Mouse (Mus musculus) stomach, embryonic 16.5 days (tissue): ENCODE data around the gene H2-T22. TPM values are rescaled to one million over a fixed set of nuclear protein-coding genes. Genes with fewer than 3 reads are reported as not detected.

Source experiments
- ATAC-seq: fragments of 200-750 bp; cut with Nextera tagmentation; 2 replicates; pipeline ENCODE4 v1.8.0; 2017; ENCODE audit warnings: moderate number of reproducible peaks, moderate TSS enrichment; ENCODE audit not compliant: insufficient read depth, low FRiP score
- H3K27ac ChIP-seq: fragments of 300-500 bp; sonication (generic); 2 replicates; pipeline ENCODE4 v1.5.1; 2014; ENCODE audit warnings: low read length
- H3K27me3 ChIP-seq: fragments of 300-500 bp; sonication (generic); 2 replicates; pipeline ENCODE4 v1.6.1; 2014; ENCODE audit warnings: low read length, control low read depth, mixed read lengths; ENCODE audit not compliant: control insufficient read depth, insufficient read depth
- H3K36me3 ChIP-seq: fragments of 300-500 bp; sonication (generic); 2 replicates; pipeline ENCODE4 v1.6.1; 2014; ENCODE audit warnings: low read length; ENCODE audit not compliant: control insufficient read depth, insufficient read depth
- H3K4me1 ChIP-seq: fragments of 300-500 bp; sonication (generic); 2 replicates; pipeline ENCODE4 v1.6.1; 2014; ENCODE audit warnings: low read length, control low read depth, mixed read lengths; ENCODE audit not compliant: control insufficient read depth, insufficient read depth
- H3K4me2 ChIP-seq: fragments of 300-500 bp; sonication (generic); 2 replicates; pipeline ENCODE4 v1.6.1; 2014; ENCODE audit warnings: low read depth, low read length, mixed read lengths
- H3K4me3 ChIP-seq: fragments of 300-500 bp; sonication (generic); replicated peaks from 2 replicates; pipeline ENCODE4 v1.5.1; 2014; ENCODE audit warnings: mild to moderate bottlenecking, low read length
- H3K9ac ChIP-seq: fragments of 300-500 bp; sonication (generic); 2 replicates; pipeline ENCODE4 v1.6.1; 2014; ENCODE audit warnings: low read length
- H3K9me3 ChIP-seq: fragments of 300-500 bp; sonication (generic); replicated peaks from 2 replicates; pipeline ENCODE4 v1.6.1; 2016; ENCODE audit warnings: low read length, control low read depth; ENCODE audit not compliant: control insufficient read depth
- WGBS: fragments of 180-500 bp; shearing (Covaris S2); extraction: QIAGEN DNeasy Blood & Tissue Kit; methylation state at CpG from one replicate; pipeline ENCODE4 v1.1.7; 2014; 5-methylcytosine and 5-hydroxymethylcytosine counted together
- polyA plus RNA-seq: library from polyadenylated mRNA; unstranded; fragments of >200 nt; fragmentation: Nextera tagmentation; extraction: Ambion mirVana; gene quantifications from 2 replicates; pipeline ENCODE4 v1.2.1, GENCODE M21; 2015

Gene H2-T22
- polyA plus RNA-seq, 1 experiment from 2014 or later = 19.9 TPM

GRCm38 (mm10) chr17:35994175-35994878, 48.2 kb downstream of the H2-T22 start:
- Histone ChIP-seq H3K9me3 (no peaks in the 10 kb centered on the region), H3K27ac (peak overlapping the region; percentile 78), H3K4me2 (peak overlapping the region; percentile 75), H3K27me3 (no peaks in the 10 kb centered on the region), H3K36me3 (no peaks in the 10 kb centered on the region), H3K4me1 (peaks cover 24% of the 10 kb centered on the region), H3K4me3 (peak overlapping the region; percentile 73), H3K9ac (peak overlapping the region; percentile 71)
- ATAC-seq = peak; percentile 62
- WGBS = 2% methylated on average over 31 of the region's 31 CpGs

GRCm38 (mm10) chr17:35993675-35994074, 48.9 kb downstream of the H2-T22 start:
- H3K27ac ChIP-seq = no peak overlapping the region
- WGBS = 8% methylated on average over 17 of the region's 17 CpGs
- peak overlapping the region; percentile 21; the same call in 1 of the 2 replicates for H3K9ac ChIP-seq
- no peaks in the 10 kb centered on the region for H3K9me3 ChIP-seq
- H3K4me3 ChIP-seq = peak overlapping the region; percentile 73
- ATAC-seq = peak; percentile 71
- H3K36me3 ChIP-seq = peaks cover under 1% of the 10 kb centered on the region; the same call in 1 of the 2 replicates
- no peaks in the 10 kb centered on the region for H3K27me3 ChIP-seq
- peak overlapping the region; percentile 75 for H3K4me2 ChIP-seq
- H3K4me1 ChIP-seq = peaks cover 24% of the 10 kb centered on the region

- peak overlapping the region; percentile 74 for H3K27ac ChIP-seq
- 23% methylated on average over 10 of the region's 10 CpGs for WGBS
- H3K4me3 ChIP-seq = no peak overlapping the region
- peak overlapping the region; percentile 29; the same call in 1 of the 2 replicates for H3K4me2 ChIP-seq
- H3K36me3 ChIP-seq = peaks cover 12% of the 10 kb centered on the region
- no peaks in the 10 kb centered on the region for H3K9me3 ChIP-seq
- no peak for ATAC-seq
- H3K27me3 ChIP-seq = no peaks in the 10 kb centered on the region
- peak overlapping the region; percentile 38; the same call in 1 of the 2 replicates for H3K9ac ChIP-seq
- peaks cover 16% of the 10 kb centered on the region for H3K4me1 ChIP-seq
Observed at GRCm38 (mm10) chr17:35991781-35992180, 50.8 kb downstream of the H2-T22 start.

Other genes starting within 250 kb of the H2-T22 start
- gene Ier3, start 221.1 kb downstream of the H2-T22 start, polyA plus RNA-seq = 22.1 and 24.4 TPM in 2 replicates
- gene Flot1, start 219.5 kb downstream of the H2-T22 start, polyA plus RNA-seq = 55.8 and 58.2 TPM in 2 replicates
- 649 and 665 TPM in 2 replicates for gene Tubb5, start 204.4 kb downstream of the H2-T22 start, polyA plus RNA-seq
- gene Mdc1, start 201.2 kb downstream of the H2-T22 start, polyA plus RNA-seq = 11.7 and 16.2 TPM in 2 replicates
- 48.9 and 51.5 TPM in 2 replicates for gene Nrm, start 181.4 kb downstream of the H2-T22 start, polyA plus RNA-seq
- gene Ppp1r18, start 177.2 kb downstream of the H2-T22 start, polyA plus RNA-seq = 20.1 and 20.2 TPM in 2 replicates
- gene Dhx16, start 162.9 kb downstream of the H2-T22 start, polyA plus RNA-seq = 33.8 and 44.1 TPM in 2 replicates
- 19.1 and 22.9 TPM in 2 replicates for gene 2310061I04Rik, start 145.3 kb downstream of the H2-T22 start, polyA plus RNA-seq
- gene Atat1, start 132.7 kb downstream of the H2-T22 start, polyA plus RNA-seq = 50.8 and 51.9 TPM in 2 replicates
- gene Mrps18b, start 126.4 kb downstream of the H2-T22 start, polyA plus RNA-seq = 83.2 and 87.3 TPM in 2 replicates
- gene Ppp1r10, start 126.3 kb downstream of the H2-T22 start, polyA plus RNA-seq = 33.1 and 34.3 TPM in 2 replicates
- 87.7 and 88.9 TPM in 2 replicates for gene Abcf1, start 73.0 kb downstream of the H2-T22 start, polyA plus RNA-seq
- 42.7 and 45.0 TPM in 2 replicates for gene Gnl1, start 62.9 kb downstream of the H2-T22 start, polyA plus RNA-seq
- 23.4 and 25.6 TPM in 2 replicates for gene Prr3, start 62.5 kb downstream of the H2-T22 start, polyA plus RNA-seq
- gene H2-T24, start 22.2 kb downstream of the H2-T22 start, polyA plus RNA-seq = 2.7 TPM in 2 replicates
- gene H2-T23, start 9.9 kb downstream of the H2-T22 start, polyA plus RNA-seq = 16.9 and 17.5 TPM in 2 replicates
- gene Gm6034, start 214 bp upstream of the H2-T22 start, polyA plus RNA-seq = 0.15 TPM in 1 of 2 replicates, not detected in the other
- gene Gm11127, start 15.6 kb upstream of the H2-T22 start, polyA plus RNA-seq = 0.85 and 0.89 TPM in 2 replicates
- gene Gm19684, start 78.9 kb upstream of the H2-T22 start, polyA plus RNA-seq = not detected in 2 replicates
- gene Gm7030, start 86.7 kb upstream of the H2-T22 start, polyA plus RNA-seq = 0.34 TPM in 1 of 2 replicates, not detected in the other
- 0.42 and 0.45 TPM in 2 replicates for gene Gm8909, start 125.8 kb upstream of the H2-T22 start, polyA plus RNA-seq
- 3.4 and 4.0 TPM in 2 replicates for gene H2-T3, start 147.5 kb upstream of the H2-T22 start, polyA plus RNA-seq
- 112 and 116 TPM in 2 replicates for gene Rpp21, start 215.3 kb upstream of the H2-T22 start, polyA plus RNA-seq
- gene Trim39, start 229.5 kb upstream of the H2-T22 start, polyA plus RNA-seq = 12.8 and 16.2 TPM in 2 replicates
- gene H2-M10.2, start 243.7 kb upstream of the H2-T22 start, polyA plus RNA-seq = not detected in 2 replicates